Mouse (Mus musculus): ENCODE measurements around the gene Fggy.

The Fggy gene

DNA sequence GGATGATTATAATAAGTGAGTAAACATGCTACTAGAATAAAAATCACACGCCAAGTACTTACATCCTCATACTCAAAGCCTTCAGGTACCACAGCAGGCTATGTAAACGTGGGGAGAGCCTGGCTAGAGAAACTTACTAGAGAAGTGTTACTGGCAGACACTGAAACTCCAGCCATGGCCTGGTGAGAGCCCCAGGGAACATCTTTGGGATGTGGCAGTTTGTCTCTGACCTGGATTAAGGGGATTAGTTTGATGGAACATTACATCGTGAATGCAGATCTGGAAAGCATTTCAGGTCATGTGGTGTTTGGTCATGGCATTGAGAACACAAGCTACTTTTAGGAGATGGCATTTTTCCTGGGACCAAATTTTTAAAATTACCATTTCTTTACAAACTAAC is 303.3 kb downstream of the Fggy start:
- DNase-seq (ENCODE audit: low spot score), result no peak

DNA sequence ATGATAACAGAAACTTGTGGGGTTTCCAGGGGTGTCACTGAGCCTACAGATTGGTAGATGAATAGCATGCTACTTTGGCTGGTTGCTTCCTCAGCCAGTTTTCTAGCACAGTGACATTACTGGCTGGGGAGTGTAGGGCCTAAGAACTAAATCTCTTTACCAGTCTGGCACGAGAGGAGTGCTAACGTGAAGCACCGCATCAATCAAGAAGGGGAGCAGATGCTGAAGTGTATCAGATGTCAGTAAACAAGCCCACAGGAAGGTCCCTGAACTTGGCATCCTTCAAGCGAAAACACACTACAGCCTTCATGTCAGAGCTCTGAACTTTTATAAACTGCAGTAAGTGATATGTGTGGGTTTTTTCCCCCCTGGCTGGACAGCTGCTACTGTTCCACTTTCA is 303.8 kb downstream of the Fggy start:
- DNase-seq (ENCODE audit: low spot score), result no peak

DNA sequence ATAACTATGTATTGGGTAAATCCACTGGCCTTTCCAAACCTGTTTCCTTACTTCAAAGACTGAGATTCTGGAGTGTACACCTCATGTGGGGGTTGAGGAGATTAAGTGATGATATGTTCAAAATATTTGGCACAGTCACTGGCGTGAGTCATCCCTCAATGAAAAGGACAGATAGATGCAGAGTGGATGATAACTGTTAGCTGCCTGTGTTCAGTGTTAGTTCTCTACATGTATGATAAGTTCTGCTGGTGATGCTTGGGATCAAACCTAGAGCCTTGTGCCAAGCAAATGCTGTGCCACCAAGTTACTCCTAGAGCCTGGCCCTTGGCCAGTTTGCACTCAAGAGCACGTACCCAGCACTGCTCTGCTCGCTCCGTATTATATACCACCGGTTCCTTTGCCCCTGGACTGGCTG is 304.4 kb downstream of the Fggy start:
- peak; percentile 12 for DNase-seq (ENCODE audit: low spot score)

GRCm38 (mm10) chr4:95862276-95862675 is 305.0 kb downstream of the Fggy start:
- DNase-seq (ENCODE audit: low spot score), result no peak

GRCm38 (mm10) chr4:95862781-95863499 is 305.6 kb downstream of the Fggy start:
- no peak for DNase-seq (ENCODE audit: low spot score)

- DNase-seq (ENCODE audit: low spot score), result no peak
Observed at GRCm38 (mm10) chr4:95863500-95863803, 306.1 kb downstream of the Fggy start.

DNA sequence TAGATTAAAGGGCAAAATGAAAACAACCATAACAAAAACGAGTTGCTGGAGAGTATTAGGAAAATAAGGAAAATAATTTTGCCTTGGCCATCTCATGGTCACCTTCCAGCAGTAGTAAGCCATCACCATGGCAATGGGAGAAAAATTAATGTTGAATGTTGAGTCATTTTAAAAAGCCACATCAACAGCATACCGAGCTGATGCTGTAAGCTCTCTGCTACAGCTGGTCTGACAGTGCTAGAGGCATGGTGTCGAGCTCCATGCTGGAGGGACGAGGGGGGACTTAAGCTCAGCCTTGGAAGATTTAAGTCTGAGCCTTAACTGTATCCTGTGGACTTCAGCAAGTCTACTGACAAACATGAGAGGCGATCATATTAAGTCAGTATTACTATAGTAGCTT is 307.9 kb downstream of the Fggy start:
- no peak for DNase-seq (ENCODE audit: low spot score)

- DNase-seq (ENCODE audit: low spot score), result no peak
Observed at GRCm38 (mm10) chr4:95865882-95866281, 308.6 kb downstream of the Fggy start.

DNA sequence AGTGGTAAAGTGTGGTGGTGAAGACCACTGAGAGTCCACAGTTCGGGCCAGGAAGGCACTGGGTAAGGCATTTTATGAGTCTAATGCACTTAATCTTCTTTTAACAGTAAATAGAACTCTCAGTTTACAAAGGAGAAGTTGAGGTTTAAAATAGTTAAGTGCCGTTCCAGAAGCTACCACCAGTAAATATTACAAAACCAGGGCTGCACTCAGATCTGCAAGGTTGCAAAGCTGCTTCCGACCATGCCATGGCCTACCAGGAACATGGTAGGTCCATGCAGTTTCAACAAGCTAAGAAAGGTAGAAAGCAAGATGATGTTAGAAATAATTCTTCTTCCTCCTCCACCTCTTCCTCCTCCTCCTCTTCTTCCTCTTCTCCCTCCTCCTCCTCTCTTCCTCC is 309.8 kb downstream of the Fggy start:
- no peak for DNase-seq (ENCODE audit: low spot score)

DNA sequence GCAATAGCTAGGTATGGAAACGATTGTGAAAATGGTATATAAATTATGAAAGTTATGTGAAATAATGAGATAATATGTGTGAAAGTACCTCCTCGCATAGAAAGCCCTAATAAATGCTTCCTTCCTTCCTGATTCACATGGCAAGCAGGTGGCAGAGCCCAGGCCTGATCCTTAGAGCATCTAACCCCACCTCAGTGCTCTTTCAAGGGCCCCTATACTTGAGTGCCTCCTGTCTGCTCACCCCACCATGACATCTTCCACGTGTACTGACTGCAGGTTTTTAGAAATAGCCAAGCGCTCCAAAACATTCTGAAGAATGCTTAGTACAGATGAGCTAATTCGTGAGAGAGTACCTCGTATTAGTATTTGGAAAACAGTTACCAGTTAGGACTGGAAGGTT is 311.0 kb downstream of the Fggy start:
- DNase-seq (ENCODE audit: low spot score), result no peak

- DNase-seq (ENCODE audit: low spot score), result peak; percentile 42
Observed at GRCm38 (mm10) chr4:95871216-95871881, 314.0 kb downstream of the Fggy start.

DNA sequence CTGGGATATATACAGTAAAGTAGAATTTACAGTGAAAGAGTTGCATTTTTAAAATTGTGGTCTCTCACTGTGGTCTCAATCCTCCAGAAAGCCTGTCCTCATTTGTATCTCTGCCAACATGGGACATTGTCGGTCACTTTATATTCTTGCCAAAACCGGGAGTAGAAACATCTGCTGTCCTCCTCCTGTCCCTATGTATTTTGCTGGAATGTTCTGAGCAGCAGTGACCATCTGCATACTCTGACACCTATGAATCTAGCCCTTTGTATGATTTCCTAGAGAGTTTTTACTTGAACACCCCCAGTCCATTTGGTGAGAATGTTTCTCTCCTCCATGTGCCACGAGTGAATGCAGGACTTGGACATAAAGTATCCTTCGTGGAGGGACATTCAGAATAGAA is 318.6 kb downstream of the Fggy start:
- DNase-seq (ENCODE audit: low spot score), result no peak

DNA sequence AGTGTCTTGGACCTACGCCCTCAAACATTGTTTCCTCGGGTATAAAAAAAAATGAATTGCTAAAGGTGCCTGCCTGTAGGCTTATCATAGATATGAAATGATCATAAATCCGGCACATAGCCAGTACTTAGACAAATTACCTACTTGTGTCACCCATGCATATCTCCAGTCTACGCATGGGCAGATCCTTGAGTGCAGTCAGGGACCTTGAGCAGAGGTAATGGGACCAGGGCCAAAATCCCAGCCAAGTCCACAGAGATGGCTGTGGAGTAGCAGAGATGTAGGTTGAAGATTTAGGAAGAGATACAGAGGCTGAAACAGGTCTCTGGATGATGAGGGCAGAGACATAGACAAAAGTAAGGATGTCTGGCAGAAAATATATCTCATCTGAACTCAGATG is 320.1 kb downstream of the Fggy start:
- DNase-seq (ENCODE audit: low spot score), result no peak

- DNase-seq (ENCODE audit: low spot score), result no peak
Observed at GRCm38 (mm10) chr4:95881751-95882350, 324.5 kb downstream of the Fggy start.

DNA sequence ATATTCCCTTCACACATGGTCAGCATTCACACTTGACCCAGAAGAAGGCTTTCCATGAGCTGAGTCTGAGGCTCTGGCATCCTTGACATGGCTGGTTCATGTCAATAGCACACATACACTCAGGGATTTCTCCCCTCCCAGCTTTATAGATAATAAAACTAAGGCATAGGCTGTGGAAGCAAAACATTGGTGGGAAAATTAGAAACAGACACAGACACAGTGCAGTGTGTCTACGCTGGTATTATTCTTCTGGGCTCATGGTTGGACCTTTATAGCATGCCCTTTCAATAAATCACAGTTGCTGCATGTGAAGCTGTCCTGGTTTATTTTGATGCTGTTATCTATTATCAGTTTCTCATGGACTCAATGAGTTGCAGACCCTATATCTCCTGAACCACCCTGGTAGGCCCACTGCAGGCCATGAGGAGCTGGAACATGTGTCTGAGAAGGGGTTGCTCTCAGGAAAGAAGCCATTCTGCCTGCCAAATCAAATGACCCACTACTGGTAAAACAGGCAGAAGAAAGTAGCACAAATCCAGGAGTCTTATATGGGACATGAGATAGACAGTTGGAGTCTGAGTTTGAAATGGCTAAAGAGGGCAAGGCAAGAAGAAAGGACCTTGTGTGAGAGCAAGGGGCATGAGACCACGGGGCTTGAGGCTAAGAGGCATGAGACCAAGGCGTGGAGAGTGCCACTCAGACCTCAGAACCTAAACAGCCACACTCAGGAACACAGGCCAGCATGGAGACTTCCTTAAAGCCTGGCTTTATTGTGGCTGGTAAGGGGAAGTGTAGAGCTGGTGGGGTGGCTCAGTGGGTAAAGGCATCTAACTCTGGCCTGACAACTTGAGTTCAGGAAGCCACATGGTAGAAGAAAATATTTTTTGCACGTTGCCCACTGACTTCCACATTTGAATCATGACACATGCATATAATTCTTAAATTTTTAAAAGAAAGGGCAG is 327.2 kb downstream of the Fggy start:
- no peak for DNase-seq (ENCODE audit: low spot score)

- DNase-seq (ENCODE audit: low spot score), result no peak
Observed at GRCm38 (mm10) chr4:95895199-95895754, 338.0 kb downstream of the Fggy start.

GRCm38 (mm10) chr4:95896571-95896970 is 339.3 kb downstream of the Fggy start:
- DNase-seq (ENCODE audit: low spot score), result no peak

DNA sequence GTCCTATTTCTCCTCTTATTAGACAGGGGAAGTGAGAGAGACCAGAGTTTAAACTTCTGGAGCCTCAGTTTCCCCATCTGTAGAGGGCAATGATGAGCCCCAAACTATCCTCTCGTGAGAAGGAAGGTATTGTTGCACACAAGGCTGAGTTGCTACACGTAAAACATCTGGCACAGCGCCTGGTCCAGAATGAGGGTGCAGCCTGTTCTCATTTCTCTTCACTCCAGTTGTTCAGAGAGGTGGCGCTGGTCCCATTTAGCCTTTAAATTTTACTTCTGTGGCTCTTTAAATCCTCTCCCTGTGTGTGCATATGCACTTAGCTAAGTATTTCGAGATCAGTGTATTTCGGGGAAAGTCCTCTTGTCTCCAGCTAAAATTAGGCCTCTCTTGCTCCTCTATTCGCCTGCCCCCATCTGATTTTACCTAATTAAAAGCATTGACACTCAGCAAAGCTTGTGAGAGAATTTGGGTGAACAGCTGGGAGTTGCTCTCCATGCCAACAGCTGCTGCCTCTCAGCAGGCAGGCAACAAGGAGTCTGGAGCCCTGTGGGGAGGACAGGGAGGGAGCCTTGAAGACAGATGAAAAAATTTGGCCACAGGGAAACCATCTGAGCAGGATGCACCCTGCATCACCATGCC is 340.0 kb downstream of the Fggy start:
- no peak for DNase-seq (ENCODE audit: low spot score)

- DNase-seq (ENCODE audit: low spot score), result no peak
Observed at GRCm38 (mm10) chr4:95898714-95899113, 341.4 kb downstream of the Fggy start.

- no peak for DNase-seq (ENCODE audit: low spot score)
Observed at GRCm38 (mm10) chr4:95899926-95900712, 342.8 kb downstream of the Fggy start.

GRCm38 (mm10) chr4:95900815-95901214 is 343.5 kb downstream of the Fggy start:
- DNase-seq (ENCODE audit: low spot score), result no peak

Measured in MN1 (cell line).